Mouse (Mus musculus): ENCODE results near the gene Slc25a38.
"Not testable (repeated sequence)": the region's sequence is repeated elsewhere in the genome, so short reads cannot be mapped to it uniquely, and the experiment has no call there.

The Slc25a38 gene

GRCm38 (mm10) chr9:120098682-120099081, 11.5 kb upstream of the Slc25a38 start:
- peak; percentile 37 to 64 for DNase-seq (ENCODE audit: low read depth in 2 of 2, low spot score in 2 of 2)

- no peak for DNase-seq (ENCODE audit: low read depth in 2 of 2, low spot score in 2 of 2)
These were observed 10.9 kb upstream of the Slc25a38 start for GRCm38 (mm10) chr9:120099304-120099703.

GRCm38 (mm10) chr9:120101165-120101564, 9.0 kb upstream of the Slc25a38 start:
- no peak for DNase-seq (ENCODE audit: low read depth in 2 of 2, low spot score in 2 of 2)

- DNase-seq (ENCODE audit: low read depth in 2 of 2, low spot score in 2 of 2) = not testable (repeated sequence)
These were observed 1.2 kb upstream of the Slc25a38 start for GRCm38 (mm10) chr9:120108953-120109352.

- no peak for DNase-seq (ENCODE audit: low read depth in 2 of 2, low spot score in 2 of 2)
These were observed 1.2 kb downstream of the Slc25a38 start for GRCm38 (mm10) chr9:120111156-120111945.

GRCm38 (mm10) chr9:120112472-120112871, 2.3 kb downstream of the Slc25a38 start:
- DNase-seq (ENCODE audit: low read depth in 2 of 2, low spot score in 2 of 2) = no peak

- DNase-seq (ENCODE audit: low read depth in 2 of 2, low spot score in 2 of 2) = no peak
These were observed 3.3 kb downstream of the Slc25a38 start for GRCm38 (mm10) chr9:120113456-120113855.

- DNase-seq (ENCODE audit: low read depth in 2 of 2, low spot score in 2 of 2) = no peak
These were observed 4.0 kb downstream of the Slc25a38 start for GRCm38 (mm10) chr9:120114051-120114788.

- DNase-seq (ENCODE audit: low read depth in 2 of 2, low spot score in 2 of 2) = no peak
These were observed 4.6 kb downstream of the Slc25a38 start for GRCm38 (mm10) chr9:120114789-120115151.

- DNase-seq (ENCODE audit: low read depth in 2 of 2, low spot score in 2 of 2) = no peak
These were observed 5.4 kb downstream of the Slc25a38 start for GRCm38 (mm10) chr9:120115580-120115979.

- no peak for DNase-seq (ENCODE audit: low read depth in 2 of 2, low spot score in 2 of 2)
These were observed 6.0 kb downstream of the Slc25a38 start for GRCm38 (mm10) chr9:120116184-120116624.

GRCm38 (mm10) chr9:120118212-120118611, 8.0 kb downstream of the Slc25a38 start:
- DNase-seq (ENCODE audit: low read depth in 2 of 2, low spot score in 2 of 2) = no peak

GRCm38 (mm10) chr9:120120503-120120902, 10.3 kb downstream of the Slc25a38 start:
- no peak for DNase-seq (ENCODE audit: low read depth in 2 of 2, low spot score in 2 of 2)

- DNase-seq (ENCODE audit: low read depth in 2 of 2, low spot score in 2 of 2) = no peak
These were observed 16.7 kb downstream of the Slc25a38 start for GRCm38 (mm10) chr9:120126868-120127267.

- peak; percentile 96 for DNase-seq (ENCODE audit: low read depth in 2 of 2, low spot score in 2 of 2)
These were observed 17.5 kb downstream of the Slc25a38 start, which contains the start of gene Rpsa for GRCm38 (mm10) chr9:120127538-120128251. TSS of gene Rpsa (plus strand) at chr9:120127689.

GRCm38 (mm10) chr9:120129276-120129675, 19.1 kb downstream of the Slc25a38 start:
- DNase-seq (ENCODE audit: low read depth in 2 of 2, low spot score in 2 of 2) = no peak

GRCm38 (mm10) chr9:120131784-120132288, 21.7 kb downstream of the Slc25a38 start:
- no peak for DNase-seq (ENCODE audit: low read depth in 2 of 2, low spot score in 2 of 2)

- DNase-seq (ENCODE audit: low read depth in 2 of 2, low spot score in 2 of 2) = no peak
These were observed 23.0 kb downstream of the Slc25a38 start for GRCm38 (mm10) chr9:120132980-120133754.

GRCm38 (mm10) chr9:120133755-120134475, 23.7 kb downstream of the Slc25a38 start:
- no peak for DNase-seq (ENCODE audit: low read depth in 2 of 2, low spot score in 2 of 2)
